Mouse (Mus musculus): ENCODE data around the gene Sf3b2.
"Not testable (repeated sequence)": the region's sequence is repeated elsewhere in the genome, so short reads cannot be mapped to it uniquely, and the experiment has no call there.

The Sf3b2 gene

DNA sequence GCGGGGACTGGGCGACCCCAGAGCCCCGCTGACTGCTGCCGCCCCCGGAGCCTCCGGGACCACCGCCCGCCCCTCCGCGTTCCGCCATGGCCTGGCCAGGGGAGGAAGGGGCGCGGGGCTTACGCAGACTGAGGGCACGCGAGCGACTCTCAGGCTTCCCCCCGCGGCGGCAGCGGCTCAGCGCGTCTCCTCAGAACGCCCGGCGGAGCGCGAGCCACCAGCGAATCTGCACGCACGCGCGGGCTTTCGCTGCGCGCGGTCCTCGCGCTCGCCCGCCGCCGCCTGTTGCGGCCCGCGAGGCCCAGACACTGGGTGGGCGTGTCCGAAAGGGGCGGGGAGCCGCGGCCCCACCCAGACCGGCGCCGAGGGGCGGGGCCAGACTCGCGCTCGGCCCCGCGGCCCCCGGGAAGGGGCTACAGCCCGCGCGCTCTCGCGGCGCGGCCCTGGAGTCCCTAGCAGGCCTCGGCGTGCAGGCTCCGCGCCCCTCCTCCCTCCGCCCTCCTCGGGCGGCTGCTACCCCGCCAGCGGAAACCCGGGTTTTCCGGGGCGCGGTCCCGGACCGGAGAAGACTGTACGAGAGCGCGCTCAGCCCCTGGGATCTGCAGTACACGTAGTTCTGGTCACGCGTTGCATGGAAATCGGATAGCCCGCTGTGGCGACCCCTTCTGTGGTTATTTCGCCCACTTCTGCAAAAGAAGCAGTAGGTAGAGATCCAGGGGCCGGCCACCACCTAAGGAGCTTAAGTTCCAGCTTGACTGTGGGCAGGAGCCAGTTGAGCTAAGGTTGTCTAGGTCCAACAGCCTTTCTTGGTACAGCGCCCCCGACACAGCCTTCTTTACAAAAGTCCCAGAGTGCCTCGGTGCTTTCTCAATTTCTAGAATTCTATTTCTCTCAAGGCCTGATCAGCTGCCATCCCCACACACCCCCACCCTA, 22.2 kb downstream of the Sf3b2 start, which contains the start of gene Pacs1:
Gene Pacs1, minus strand, starts transcription at position 319 of the 933 bp plus-strand sequence.
- peak; percentile 91 to 96 for DNase-seq

- DNase-seq: peak; percentile 76 to 77
Measured at GRCm38 (mm10) chr19:5272326-5272795, 22.9 kb downstream of the Sf3b2 start.

DNA sequence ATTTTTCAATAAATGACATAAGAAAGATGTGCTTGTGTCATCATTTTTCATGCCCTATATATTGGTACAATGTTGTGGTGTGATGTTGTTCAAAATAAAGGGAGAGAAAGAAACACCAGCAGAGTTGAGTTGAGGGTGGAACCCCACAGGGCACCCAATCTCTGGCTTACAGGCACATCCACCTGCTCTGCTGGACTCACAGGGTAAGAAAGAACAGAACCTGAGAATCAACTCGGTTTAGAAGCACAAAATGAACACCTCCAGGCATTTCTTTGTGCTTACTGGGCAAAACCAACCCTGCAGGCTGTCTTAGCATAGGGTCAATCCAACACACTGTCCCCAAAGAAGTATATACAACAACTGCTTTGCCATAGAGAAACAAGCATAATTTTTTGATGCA, 23.8 kb downstream of the Sf3b2 start:
- no peak for DNase-seq

GRCm38 (mm10) chr19:5269392-5269791, 25.9 kb downstream of the Sf3b2 start:
- DNase-seq: no peak

- no peak for DNase-seq
Measured at GRCm38 (mm10) chr19:5268875-5269274, 26.4 kb downstream of the Sf3b2 start.

GRCm38 (mm10) chr19:5268017-5268416, 27.2 kb downstream of the Sf3b2 start:
- DNase-seq: no peak

DNA sequence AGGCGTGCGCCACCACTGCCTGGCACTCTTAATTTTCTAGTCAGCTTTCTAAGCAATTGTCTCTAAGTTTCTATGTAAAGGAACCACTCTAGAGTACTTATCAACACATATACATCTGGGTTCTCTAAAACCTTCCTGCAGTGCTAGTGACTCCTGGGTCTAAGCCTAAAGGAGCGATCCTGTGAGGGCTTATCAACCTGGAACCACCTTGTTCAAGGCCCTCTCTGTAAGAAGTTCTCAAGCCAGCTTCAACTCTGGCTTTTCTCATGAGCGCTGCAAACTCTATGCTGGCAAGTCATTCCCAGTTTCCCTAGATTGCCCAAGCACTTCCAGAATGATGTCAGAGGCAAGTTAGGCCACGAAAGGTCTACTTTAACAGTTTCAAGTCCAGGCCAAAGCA, 28.2 kb downstream of the Sf3b2 start:
- no peak for DNase-seq

DNA sequence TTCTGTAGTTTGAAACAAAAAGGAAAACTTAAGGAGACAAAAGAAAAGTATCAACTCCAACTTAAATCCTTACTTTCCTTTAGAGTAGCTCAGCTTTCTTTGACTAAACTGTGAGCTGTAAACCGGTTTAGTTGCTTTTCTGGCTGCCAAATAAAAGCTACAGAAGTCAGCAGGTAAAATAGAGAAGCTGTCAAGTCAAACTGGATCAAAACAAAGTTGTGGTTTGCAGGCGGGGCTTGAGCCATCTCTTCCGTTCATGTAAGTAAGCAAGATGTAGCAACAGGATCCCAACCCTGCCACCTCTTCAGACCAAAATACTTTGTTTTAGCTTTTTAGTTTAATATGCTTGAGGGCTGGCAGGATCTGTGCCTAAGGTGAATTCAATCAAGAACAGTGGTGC, 38.1 kb downstream of the Sf3b2 start:
- DNase-seq: no peak

DNA sequence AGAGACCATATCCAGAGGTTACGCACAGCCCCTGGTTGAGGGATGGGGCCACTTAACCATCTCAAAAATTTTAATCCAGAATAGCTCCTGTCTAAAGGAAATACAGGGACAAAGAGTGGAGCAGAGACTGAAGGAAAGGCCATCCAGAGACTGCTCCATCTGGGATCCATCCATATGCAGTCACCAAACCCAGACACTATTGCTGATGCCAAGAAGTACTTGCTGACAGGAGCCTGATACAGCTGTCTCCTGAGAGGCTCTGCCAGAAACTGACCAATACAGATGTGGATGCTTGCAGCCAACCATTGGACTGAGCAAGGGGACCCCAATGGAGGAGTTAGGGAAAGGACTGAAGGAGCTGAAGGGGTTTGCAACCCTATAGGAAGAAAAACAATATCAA, 58.3 kb downstream of the Sf3b2 start:
- not testable (repeated sequence) for DNase-seq

DNA sequence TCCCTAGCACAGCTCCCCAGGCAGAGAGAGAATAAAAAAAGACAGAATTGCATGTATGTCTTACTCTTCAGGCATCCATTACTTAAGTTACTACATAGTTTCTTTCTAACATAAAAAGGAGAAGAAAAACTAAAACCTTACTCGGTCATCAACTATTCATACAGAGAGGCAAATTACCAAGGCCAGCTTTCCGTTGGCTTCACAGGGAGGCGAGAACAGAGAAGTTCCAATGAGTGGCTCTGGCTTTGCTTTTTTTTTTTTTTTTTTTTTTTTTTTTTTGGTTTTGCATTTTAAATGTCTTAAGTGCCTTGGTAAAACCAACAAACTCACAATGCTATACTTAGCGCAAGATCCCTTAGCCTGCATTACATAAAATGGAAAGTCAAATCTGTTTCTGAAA, 62.6 kb downstream of the Sf3b2 start:
- DNase-seq: no peak

DNA sequence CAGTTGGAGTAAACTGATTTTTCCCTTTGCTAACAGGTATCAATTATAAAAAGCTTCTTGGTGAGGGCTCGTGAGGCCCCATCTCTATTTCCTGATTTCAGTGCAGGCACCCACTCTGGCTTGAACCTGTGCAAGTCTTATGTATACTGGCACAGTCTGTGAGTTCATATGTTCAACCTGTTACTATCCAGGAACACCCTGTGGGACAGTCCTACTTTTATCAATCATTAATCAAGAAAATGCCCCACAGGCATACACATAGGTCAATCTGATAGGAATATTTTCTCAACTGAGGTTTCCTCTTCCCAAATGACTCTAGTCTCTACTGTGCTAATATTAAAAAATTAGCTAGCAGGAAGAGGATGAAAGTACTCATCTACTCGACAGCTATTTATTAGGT, 65.1 kb downstream of the Sf3b2 start:
- no peak for DNase-seq

DNA sequence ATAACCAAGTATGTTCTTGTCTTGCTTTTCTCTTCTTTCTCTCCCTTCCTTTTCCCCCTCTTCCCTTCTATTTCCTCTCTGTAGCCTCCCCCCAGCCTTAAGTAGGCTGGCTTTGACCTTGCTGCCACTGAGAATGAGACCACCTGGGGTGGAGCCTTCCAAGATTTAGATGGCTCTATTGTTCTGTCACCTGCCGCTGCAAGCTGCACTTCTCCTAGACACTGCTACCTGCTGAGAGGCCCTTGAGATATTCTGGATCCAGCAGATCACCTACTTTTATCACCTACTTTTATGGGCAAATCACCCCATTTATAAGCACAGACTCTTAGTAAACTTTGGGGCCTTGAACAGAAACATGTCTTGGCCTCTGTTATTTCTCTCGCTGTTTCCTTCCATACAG, 70.6 kb downstream of the Sf3b2 start:
- DNase-seq: no peak

GRCm38 (mm10) chr19:5224077-5224476, 71.2 kb downstream of the Sf3b2 start:
- DNase-seq: no peak
